Mouse (Mus musculus) liver, embryonic 12.5 days (tissue): ENCODE data around the gene Ndufaf8. TPM values are rescaled to one million over a fixed set of nuclear protein-coding genes. Genes with fewer than 3 reads are reported as not detected.

Experiments used
- ATAC-seq: fragments of 200-750 bp; cut with Nextera tagmentation; 2 replicates; pipeline ENCODE4 v1.8.0; 2017; ENCODE audit warnings: moderate number of reproducible peaks, mild to moderate bottlenecking, moderate library complexity
- H3K27ac ChIP-seq: fragments of 300-500 bp; sonication (generic); 2 replicates; pipeline ENCODE4 v1.5.1; 2016; ENCODE audit warnings: mild to moderate bottlenecking
- H3K27me3 ChIP-seq: fragments of 300-500 bp; sonication (generic); replicated peaks from 2 replicates; pipeline ENCODE4 v1.6.1; 2016; ENCODE audit warnings: mild to moderate bottlenecking, moderate library complexity
- H3K36me3 ChIP-seq: fragments of 300-500 bp; sonication (generic); 2 replicates; pipeline ENCODE4 v1.6.1; 2016; ENCODE audit warnings: mild to moderate bottlenecking, moderate library complexity
- H3K4me1 ChIP-seq: fragments of 300-500 bp; sonication (generic); 2 replicates; pipeline ENCODE4 v1.6.1; 2016
- H3K4me2 ChIP-seq: fragments of 300-500 bp; sonication (generic); 2 replicates; pipeline ENCODE4 v1.6.1; 2016; ENCODE audit warnings: mild to moderate bottlenecking, moderate library complexity
- H3K4me3 ChIP-seq: fragments of 300-500 bp; sonication (generic); 2 replicates; pipeline ENCODE4 v1.5.1; 2016; ENCODE audit warnings: mild to moderate bottlenecking, moderate library complexity
- H3K9ac ChIP-seq: fragments of 300-500 bp; sonication (generic); 2 replicates; pipeline ENCODE4 v1.6.1; 2016; ENCODE audit warnings: mild to moderate bottlenecking, moderate library complexity
- H3K9me3 ChIP-seq: fragments of 300-500 bp; sonication (generic); replicated peaks from 2 replicates; pipeline ENCODE4 v1.6.1; 2016; ENCODE audit warnings: mild to moderate bottlenecking, moderate library complexity
- whole genome bisulfite sequencing: fragments of 180-500 bp; shearing (Covaris S2); methylation state at CpG from one replicate; pipeline ENCODE4 v1.1.7; 2016; ENCODE audit not compliant: insufficient replicate concordance; 5-methylcytosine and 5-hydroxymethylcytosine counted together
- polyA plus RNA-seq: library from polyadenylated mRNA; unstranded; fragments of >200 nt; fragmentation: Nextera tagmentation; extraction: Ambion mirVana; gene quantifications from 2 replicates; pipeline ENCODE4 v1.2.1, GENCODE M21; 2016

Gene Ndufaf8
- polyA plus RNA-seq, result 64.4 and 68.1 TPM in 2 replicates

- peaks cover 39% of the 10 kb centered on the region for H3K36me3 ChIP-seq
- ATAC-seq, result peak; percentile 96
- peak within 1 kb of the TSS; percentile 78 for H3K4me3 ChIP-seq
- H3K4me2 ChIP-seq, result peak within 1 kb of the TSS; percentile 96
- H3K27ac ChIP-seq, result peak within 1 kb of the TSS; percentile 91
- WGBS, result under 1% methylated on average over 77 of the region's 77 CpGs
- no peaks in the 10 kb centered on the region for H3K9me3 ChIP-seq
- H3K9ac ChIP-seq, result peak within 1 kb of the TSS; percentile 83
- H3K27me3 ChIP-seq, result no peaks in the 10 kb centered on the region
- H3K4me1 ChIP-seq, result peaks cover 35% of the 10 kb centered on the region
These were observed at the start of gene Ndufaf8, which contains the start of gene Tepsin for GRCm38 (mm10) chr11:120098588-120099511. Ndufaf8 (plus strand) TSS chr11:120098928. Tepsin (minus strand) TSS chr11:120098731.

GRCm38 (mm10) chr11:120049067-120049466 is 49.7 kb upstream of the Ndufaf8 start:
- WGBS, result 65% methylated on average over 8 of the region's 8 CpGs
- Histone ChIP-seq H3K36me3 (no peaks in the 10 kb centered on the region), H3K27ac (no peak overlapping the region), H3K4me2 (no peak overlapping the region), H3K9ac (no peak overlapping the region), H3K9me3 (no peaks in the 10 kb centered on the region), H3K4me3 (no peak overlapping the region), H3K4me1 (no peaks in the 10 kb centered on the region), H3K27me3 (peaks cover 66% of the 10 kb centered on the region)
- ATAC-seq, result no peak

GRCm38 (mm10) chr11:120051124-120051811 is 47.5 kb upstream of the Ndufaf8 start:
- no peak overlapping the region for H3K27ac ChIP-seq
- no peak overlapping the region for H3K4me2 ChIP-seq
- no peak overlapping the region for H3K9ac ChIP-seq
- ATAC-seq, result no peak
- H3K27me3 ChIP-seq, result peaks cover 51% of the 10 kb centered on the region
- H3K9me3 ChIP-seq, result no peaks in the 10 kb centered on the region
- 41% methylated on average over 14 of the region's 14 CpGs for WGBS
- no peaks in the 10 kb centered on the region for H3K4me1 ChIP-seq
- no peak overlapping the region for H3K4me3 ChIP-seq
- H3K36me3 ChIP-seq, result no peaks in the 10 kb centered on the region

GRCm38 (mm10) chr11:120052274-120052673 is 46.5 kb upstream of the Ndufaf8 start:
- no peak overlapping the region for H3K4me2 ChIP-seq
- no peak for ATAC-seq
- H3K27me3 ChIP-seq, result peaks cover 41% of the 10 kb centered on the region
- no peaks in the 10 kb centered on the region for H3K4me1 ChIP-seq
- H3K9me3 ChIP-seq, result no peaks in the 10 kb centered on the region
- no peak overlapping the region for H3K27ac ChIP-seq
- H3K36me3 ChIP-seq, result no peaks in the 10 kb centered on the region
- H3K4me3 ChIP-seq, result no peak overlapping the region
- WGBS, result 69% methylated on average over 9 of the region's 9 CpGs
- no peak overlapping the region for H3K9ac ChIP-seq

- WGBS, result 63% methylated on average over 4 of the region's 4 CpGs
- H3K36me3 ChIP-seq, result no peaks in the 10 kb centered on the region
- H3K4me2 ChIP-seq, result no peak overlapping the region
- H3K27ac ChIP-seq, result no peak overlapping the region
- no peak overlapping the region for H3K9ac ChIP-seq
- H3K27me3 ChIP-seq, result peaks cover 25% of the 10 kb centered on the region
- H3K4me3 ChIP-seq, result no peak overlapping the region
- no peak for ATAC-seq
- H3K9me3 ChIP-seq, result no peaks in the 10 kb centered on the region
- no peaks in the 10 kb centered on the region for H3K4me1 ChIP-seq
These were observed 44.9 kb upstream of the Ndufaf8 start for GRCm38 (mm10) chr11:120053846-120054245.

GRCm38 (mm10) chr11:120055953-120056732 is 42.6 kb upstream of the Ndufaf8 start:
- Histone ChIP-seq H3K4me2 (no peak overlapping the region), H3K27ac (no peak overlapping the region), H3K4me1 (no peaks in the 10 kb centered on the region), H3K36me3 (no peaks in the 10 kb centered on the region), H3K9ac (no peak overlapping the region), H3K27me3 (peaks cover 4% of the 10 kb centered on the region; the same call in 1 of the 2 replicates), H3K4me3 (no peak overlapping the region), H3K9me3 (no peaks in the 10 kb centered on the region)
- ATAC-seq, result no peak
- 72% methylated on average over 12 of the region's 12 CpGs for WGBS

GRCm38 (mm10) chr11:120060634-120061033 is 38.1 kb upstream of the Ndufaf8 start:
- Histone ChIP-seq H3K4me3 (no peak overlapping the region), H3K27ac (no peak overlapping the region), H3K4me2 (no peak overlapping the region), H3K9ac (no peak overlapping the region), H3K9me3 (no peaks in the 10 kb centered on the region), H3K4me1 (peaks cover 4% of the 10 kb centered on the region), H3K36me3 (no peaks in the 10 kb centered on the region), H3K27me3 (no peaks in the 10 kb centered on the region; the same call in 1 of the 2 replicates)
- WGBS, result 75% methylated on average over 8 of the region's 8 CpGs
- ATAC-seq, result no peak

GRCm38 (mm10) chr11:120063326-120063725 is 35.4 kb upstream of the Ndufaf8 start:
- no peaks in the 10 kb centered on the region for H3K27me3 ChIP-seq
- 59% methylated on average over 5 of the region's 5 CpGs for WGBS
- no peak overlapping the region for H3K4me3 ChIP-seq
- no peaks in the 10 kb centered on the region for H3K9me3 ChIP-seq
- no peak overlapping the region for H3K9ac ChIP-seq
- ATAC-seq, result no peak
- H3K36me3 ChIP-seq, result 0 out of 2 replicates have a peak, but pooled peaks cover 9% of the 10 kb centered on the region
- H3K4me1 ChIP-seq, result peaks cover 8% of the 10 kb centered on the region
- no peak overlapping the region for H3K27ac ChIP-seq
- H3K4me2 ChIP-seq, result no peak overlapping the region

- ATAC-seq, result no peak
- Histone ChIP-seq H3K4me3 (no peak overlapping the region), H3K4me2 (no peak overlapping the region), H3K27me3 (no peaks in the 10 kb centered on the region), H3K36me3 (0 out of 2 replicates have a peak, but pooled peaks cover 11% of the 10 kb centered on the region), H3K27ac (no peak overlapping the region), H3K9me3 (no peaks in the 10 kb centered on the region), H3K4me1 (peaks cover 8% of the 10 kb centered on the region), H3K9ac (no peak overlapping the region)
- WGBS, result 55% methylated on average over 13 of the region's 13 CpGs
These were observed 34.6 kb upstream of the Ndufaf8 start for GRCm38 (mm10) chr11:120064006-120064667.

GRCm38 (mm10) chr11:120064668-120065040 is 34.1 kb upstream of the Ndufaf8 start:
- ATAC-seq, result no peak
- 80% methylated on average over 11 of the region's 11 CpGs for WGBS
- Histone ChIP-seq H3K4me2 (no peak overlapping the region), H3K4me3 (no peak overlapping the region), H3K4me1 (peaks cover 8% of the 10 kb centered on the region), H3K27me3 (no peaks in the 10 kb centered on the region), H3K27ac (no peak overlapping the region), H3K9ac (no peak overlapping the region), H3K9me3 (no peaks in the 10 kb centered on the region), H3K36me3 (peaks cover 14% of the 10 kb centered on the region; the same call in 1 of the 2 replicates)

- WGBS, result 22% methylated on average over 10 of the region's 10 CpGs
- Histone ChIP-seq H3K27ac (no peak overlapping the region), H3K4me3 (no peak overlapping the region), H3K9ac (no peak overlapping the region; the same call in 1 of the 2 replicates), H3K36me3 (peaks cover 20% of the 10 kb centered on the region), H3K9me3 (no peaks in the 10 kb centered on the region), H3K27me3 (no peaks in the 10 kb centered on the region), H3K4me1 (peaks cover 8% of the 10 kb centered on the region), H3K4me2 (peak overlapping the region; percentile 28)
- no peak for ATAC-seq
These were observed 33.4 kb upstream of the Ndufaf8 start for GRCm38 (mm10) chr11:120065291-120065690.
